Mouse (Mus musculus) small intestine, adult 2 months (tissue): ENCODE results near the gene Tmem150a.

Source experiments
- CTCF ChIP-seq: fragments of 200-500 bp; IDR thresholded peaks from 2 replicates; pipeline ENCODE4 v1.5.1; 2012; ENCODE audit warnings: low read depth, mild to moderate bottlenecking, control low read depth, inconsistent platforms, low read length, moderate library complexity, mixed read lengths; ENCODE audit not compliant: insufficient replicate concordance, insufficient read length; ENCODE audit errors: extremely low read depth
- POLR2A ChIP-seq: fragments of 200-500 bp; IDR thresholded peaks from 2 replicates; pipeline ENCODE4 v1.6.1; 2012; ENCODE audit warnings: low read depth, mild to moderate bottlenecking, control low read depth, inconsistent platforms, low read length, moderate library complexity

GRCm38 (mm10) chr6:72315384-72315783, 39.9 kb upstream of the Tmem150a start:
- TF ChIP-seq POLR2A (no peak), CTCF (no peak)
